Mouse (Mus musculus) common myeloid progenitor, adult 5-6 weeks (primary cell): Measurements from ENCODE around the gene Ttf2. TPM values are rescaled to one million over a fixed set of nuclear protein-coding genes. Genes with fewer than 3 reads are reported as not detected.

ENCODE experiments used
- ATAC-seq: replicated peaks from 2 replicates; pipeline ENCODE4 v1.8.0; 2016; ENCODE audit warnings: low read depth, mild to moderate bottlenecking, moderate TSS enrichment, inconsistent platforms; ENCODE audit not compliant: poor library complexity, severe bottlenecking
- total RNA-seq: library from RNA; stranded (forward); fragments of 200-1000, 187-1606 nt; gene quantifications from 2 replicates; pipeline ENCODE4 v1.2.3, GENCODE M21; 2017

The Ttf2 gene
- total RNA-seq = 32.6 and 35.4 TPM in 2 replicates

- ATAC-seq = peak; percentile 99
These were observed at the start of gene Ttf2 for GRCm38 (mm10) chr3:100969176-100969917. Gene Ttf2, minus strand, starts transcription at chr3:100969663.

GRCm38 (mm10) chr3:101018494-101018893 lies 49.0 kb upstream of the Ttf2 start:
- no peak for ATAC-seq

GRCm38 (mm10) chr3:101016050-101016449 lies 46.6 kb upstream of the Ttf2 start:
- ATAC-seq = no peak

- ATAC-seq = no peak
These were observed 45.8 kb upstream of the Ttf2 start for GRCm38 (mm10) chr3:101015254-101015653.

GRCm38 (mm10) chr3:101013536-101013935 lies 44.1 kb upstream of the Ttf2 start:
- no peak for ATAC-seq

- ATAC-seq = no peak
These were observed 43.5 kb upstream of the Ttf2 start for GRCm38 (mm10) chr3:101013005-101013404.

GRCm38 (mm10) chr3:101012597-101012996 lies 43.1 kb upstream of the Ttf2 start:
- ATAC-seq = no peak

GRCm38 (mm10) chr3:101012131-101012571 lies 42.7 kb upstream of the Ttf2 start:
- no peak for ATAC-seq

- 0 out of 2 replicates have a peak, but pooled peaks have one; percentile 12 for ATAC-seq
These were observed 41.7 kb upstream of the Ttf2 start for GRCm38 (mm10) chr3:101011203-101011600.

GRCm38 (mm10) chr3:101010589-101011202 lies 41.2 kb upstream of the Ttf2 start:
- ATAC-seq = peak; percentile 87

GRCm38 (mm10) chr3:101007112-101007782 lies 37.8 kb upstream of the Ttf2 start:
- no peak for ATAC-seq

- ATAC-seq = no peak
These were observed 35.9 kb upstream of the Ttf2 start for GRCm38 (mm10) chr3:101005392-101005791.

- peak; percentile 74 for ATAC-seq
These were observed 34.3 kb upstream of the Ttf2 start for GRCm38 (mm10) chr3:101003575-101004356.

- ATAC-seq = no peak
These were observed 30.3 kb upstream of the Ttf2 start for GRCm38 (mm10) chr3:100999732-101000131.

- peak; percentile 64 for ATAC-seq
These were observed 29.5 kb upstream of the Ttf2 start for GRCm38 (mm10) chr3:100998904-100999340.

- no peak for ATAC-seq
These were observed 28.5 kb upstream of the Ttf2 start for GRCm38 (mm10) chr3:100997785-100998570.

- ATAC-seq = 0 out of 2 replicates have a peak, but pooled peaks have one; percentile 20
These were observed 24.8 kb upstream of the Ttf2 start for GRCm38 (mm10) chr3:100994252-100994651.

GRCm38 (mm10) chr3:100993718-100994117 lies 24.3 kb upstream of the Ttf2 start:
- ATAC-seq = peak; percentile 89

- ATAC-seq = no peak
These were observed 23.7 kb upstream of the Ttf2 start for GRCm38 (mm10) chr3:100993158-100993557.
